Mouse (Mus musculus) spleen, adult 2 months (tissue): ENCODE measurements around the gene Trhr2.

Experiments used
- CTCF ChIP-seq: fragments of 200-500 bp; IDR thresholded peaks from 2 replicates; pipeline ENCODE4 v1.5.1; 2011; ENCODE audit warnings: mild to moderate bottlenecking, inconsistent platforms; ENCODE audit not compliant: insufficient read depth, insufficient read length, insufficient replicate concordance; ENCODE audit errors: extremely low read depth
- POLR2A ChIP-seq: fragments of 200-500 bp; IDR thresholded peaks from 2 replicates; pipeline ENCODE4 v1.6.1; 2011; ENCODE audit warnings: low read depth, low read length, inconsistent platforms

DNA sequence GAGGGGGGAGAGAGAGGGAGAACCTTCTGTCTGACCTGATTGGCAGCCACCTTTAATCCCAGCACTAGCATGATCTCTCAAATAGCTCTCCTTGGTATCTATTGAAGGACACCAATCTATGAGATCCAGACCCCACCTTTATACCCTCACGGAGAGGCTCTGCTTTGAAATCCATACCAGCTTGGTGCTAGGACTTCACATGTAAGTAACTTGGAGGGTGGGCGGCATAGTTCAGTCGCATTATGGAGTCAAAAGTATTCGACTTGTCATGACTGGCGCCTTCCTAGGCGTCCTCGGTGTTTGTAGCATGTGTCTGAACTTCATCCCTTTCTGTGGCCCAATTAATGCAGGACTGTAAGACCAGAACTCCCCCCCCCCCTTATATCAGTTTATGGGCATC is 14.8 kb upstream of the Trhr2 start:
- TF ChIP-seq POLR2A (no peak), CTCF (no peak)
